Mouse (Mus musculus): ENCODE results near the gene Hus1. TPM values are rescaled to one million over a fixed set of nuclear protein-coding genes. Genes with fewer than 3 reads are reported as not detected.

Hus1 gene
- polyA plus RNA-seq, 1 experiment from 2014 or later = 15.3 TPM

DNA sequence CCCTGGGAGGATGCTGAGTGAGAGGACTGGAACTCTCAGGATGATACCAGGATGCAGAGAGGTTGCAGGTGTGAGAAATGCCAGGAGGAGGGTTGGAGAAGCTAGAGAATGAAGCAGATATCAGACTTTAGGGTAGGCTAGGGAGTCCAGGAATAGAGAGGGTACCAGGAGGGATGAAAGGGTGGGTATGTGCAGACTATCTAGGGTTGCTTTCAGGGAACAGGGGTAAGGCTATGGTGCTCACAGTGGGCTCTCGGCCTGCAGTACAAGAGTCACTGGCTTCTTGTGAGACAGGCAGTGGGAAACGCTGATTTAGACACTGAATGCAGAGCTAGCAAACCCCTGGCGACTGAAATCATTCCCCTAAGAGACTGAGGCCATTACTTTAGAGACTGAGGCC is 37.8 kb downstream of the Hus1 start, which contains the start of gene Pkd1l1:
Pkd1l1 (minus strand) TSS at position 101 of the 400 bp plus-strand sequence.
- H3K27me3 ChIP-seq = peaks cover 5% of the 10 kb centered on the region; the same call in 1 of the 2 replicates
- H3K4me3 ChIP-seq = no peak within 1 kb of the TSS
- H3K4me2 ChIP-seq = no peak within 1 kb of the TSS
- H3K4me1 ChIP-seq = no peaks in the 10 kb centered on the region
- no peak within 1 kb of the TSS for H3K9ac ChIP-seq
- H3K36me3 ChIP-seq = no peaks in the 10 kb centered on the region
- ATAC-seq (ENCODE audit: insufficient number of reproducible peaks, insufficient read depth, low FRiP score, low TSS enrichment, low read depth) = no peak
- H3K27ac ChIP-seq = no peak within 1 kb of the TSS
- no peaks in the 10 kb centered on the region for H3K9me3 ChIP-seq
- 61% methylated on average over 3 of the region's 3 CpGs for WGBS

DNA sequence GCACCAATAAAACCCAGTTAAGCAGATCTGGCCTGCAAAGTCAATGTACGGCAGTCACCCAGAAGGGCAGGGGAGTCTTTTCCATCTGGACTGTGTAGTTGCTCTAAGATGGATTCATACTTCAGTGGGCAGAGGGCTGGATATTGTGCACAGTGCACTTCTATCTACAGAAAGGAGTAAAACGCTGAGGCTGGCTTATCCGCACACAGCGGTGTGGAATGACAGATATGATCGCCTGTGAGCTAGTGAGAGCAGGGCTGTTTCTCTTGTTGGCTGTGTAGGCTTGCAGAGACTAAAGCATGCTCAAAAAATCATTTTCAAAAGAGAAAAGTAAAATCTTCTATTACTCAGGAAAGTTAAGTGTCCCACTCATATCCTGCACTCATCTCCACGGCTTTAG is 38.9 kb downstream of the Hus1 start:
- H3K9ac ChIP-seq = no peak overlapping the region
- 84% methylated on average over 6 of the region's 6 CpGs for WGBS
- H3K4me2 ChIP-seq = no peak overlapping the region

DNA sequence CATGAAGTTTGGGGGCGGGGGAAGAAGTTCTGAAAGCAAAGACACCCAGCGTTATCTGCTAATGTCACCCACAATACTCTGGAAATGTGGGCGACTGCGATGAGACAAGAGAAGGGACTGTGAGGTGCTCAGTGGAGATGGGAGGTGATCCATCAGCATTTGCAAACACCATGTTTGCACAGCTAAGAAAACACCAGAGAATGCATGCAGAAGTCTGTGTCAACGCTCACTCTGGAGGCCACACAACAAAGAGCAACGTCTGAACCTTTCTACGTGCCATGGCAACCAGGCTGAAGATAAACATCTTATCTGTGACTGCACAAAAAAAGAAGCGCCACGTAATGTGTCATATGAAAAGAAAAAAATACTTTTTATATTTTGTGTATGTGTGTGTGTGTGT is 40.5 kb downstream of the Hus1 start:
- Histone ChIP-seq H3K9me3 (no peaks in the 10 kb centered on the region), H3K36me3 (no peaks in the 10 kb centered on the region), H3K4me2 (no peak overlapping the region), H3K9ac (no peak overlapping the region), H3K4me3 (no peak overlapping the region), H3K27ac (no peak overlapping the region), H3K4me1 (no peaks in the 10 kb centered on the region), H3K27me3 (peaks cover 5% of the 10 kb centered on the region; the same call in 1 of the 2 replicates)
- WGBS = 80% methylated on average over 9 of the region's 9 CpGs
- no peak for ATAC-seq (ENCODE audit: insufficient number of reproducible peaks, insufficient read depth, low FRiP score, low TSS enrichment, low read depth)

More for the DNA sequence above, 38.9 kb downstream of the Hus1 start:
- peaks cover 5% of the 10 kb centered on the region; the same call in 1 of the 2 replicates for H3K27me3 ChIP-seq
- H3K9me3 ChIP-seq = no peaks in the 10 kb centered on the region
- H3K4me1 ChIP-seq = no peaks in the 10 kb centered on the region
- H3K27ac ChIP-seq = no peak overlapping the region
- no peak overlapping the region for H3K4me3 ChIP-seq
- no peak for ATAC-seq (ENCODE audit: insufficient number of reproducible peaks, insufficient read depth, low FRiP score, low TSS enrichment, low read depth)
- H3K36me3 ChIP-seq = no peaks in the 10 kb centered on the region

DNA sequence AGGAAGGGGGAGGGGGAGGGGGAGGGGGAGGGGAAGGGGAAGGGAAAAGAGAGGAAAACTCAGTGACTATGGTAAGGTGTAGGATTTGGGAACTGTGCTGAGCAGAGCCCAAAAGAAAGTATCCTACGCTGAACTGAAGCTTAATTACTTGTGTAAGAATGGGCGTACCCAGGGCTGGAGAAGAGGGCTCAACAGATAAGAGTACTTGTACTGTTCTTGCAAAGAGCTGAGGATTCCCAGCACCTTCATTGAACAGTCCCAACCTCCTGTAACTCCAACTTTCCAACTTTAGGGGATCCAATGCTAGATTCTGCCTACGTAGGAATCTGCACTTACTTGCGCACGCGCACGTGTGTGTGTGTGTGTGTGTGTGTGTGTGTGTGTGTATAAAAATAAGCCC is 42.9 kb downstream of the Hus1 start:
- Histone ChIP-seq H3K36me3 (no peaks in the 10 kb centered on the region), H3K4me3 (no peak overlapping the region), H3K9me3 (no peaks in the 10 kb centered on the region), H3K4me2 (no peak overlapping the region), H3K27me3 (no peaks in the 10 kb centered on the region), H3K27ac (no peak overlapping the region), H3K4me1 (no peaks in the 10 kb centered on the region), H3K9ac (no peak overlapping the region)
- WGBS = 96% methylated on average over 7 of the region's 7 CpGs
- ATAC-seq (ENCODE audit: insufficient number of reproducible peaks, insufficient read depth, low FRiP score, low TSS enrichment, low read depth) = no peak

DNA sequence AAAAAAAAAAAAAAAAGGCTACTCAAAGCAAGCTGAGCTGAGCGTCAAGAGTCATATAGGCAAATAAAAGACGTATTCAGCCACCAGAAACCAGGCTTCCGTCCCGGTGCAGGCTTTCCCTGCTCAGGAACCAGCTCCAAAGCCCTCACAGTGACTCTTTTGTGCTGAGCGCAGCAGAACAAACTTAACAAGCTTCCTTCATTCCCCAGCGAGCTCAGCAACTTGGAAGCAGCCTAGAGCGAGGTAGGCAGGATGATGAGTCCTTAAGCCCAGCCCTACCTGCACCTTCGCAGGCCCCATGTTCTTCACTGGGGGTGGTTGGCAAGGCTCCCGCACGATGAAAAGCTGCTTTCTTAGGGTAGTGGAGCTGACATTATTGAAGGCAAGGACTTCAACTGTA is 52.4 kb downstream of the Hus1 start:
- no peak for ATAC-seq (ENCODE audit: insufficient number of reproducible peaks, insufficient read depth, low FRiP score, low TSS enrichment, low read depth)
- 23% methylated on average over 10 of the region's 10 CpGs for WGBS
- Histone ChIP-seq H3K4me2 (peak overlapping the region; percentile 5; the same call in 1 of the 2 replicates), H3K27me3 (no peaks in the 10 kb centered on the region), H3K9ac (no peak overlapping the region), H3K9me3 (no peaks in the 10 kb centered on the region), H3K4me3 (no peak overlapping the region), H3K4me1 (peaks cover 7% of the 10 kb centered on the region), H3K36me3 (no peaks in the 10 kb centered on the region), H3K27ac (peak overlapping the region; percentile 69)

DNA sequence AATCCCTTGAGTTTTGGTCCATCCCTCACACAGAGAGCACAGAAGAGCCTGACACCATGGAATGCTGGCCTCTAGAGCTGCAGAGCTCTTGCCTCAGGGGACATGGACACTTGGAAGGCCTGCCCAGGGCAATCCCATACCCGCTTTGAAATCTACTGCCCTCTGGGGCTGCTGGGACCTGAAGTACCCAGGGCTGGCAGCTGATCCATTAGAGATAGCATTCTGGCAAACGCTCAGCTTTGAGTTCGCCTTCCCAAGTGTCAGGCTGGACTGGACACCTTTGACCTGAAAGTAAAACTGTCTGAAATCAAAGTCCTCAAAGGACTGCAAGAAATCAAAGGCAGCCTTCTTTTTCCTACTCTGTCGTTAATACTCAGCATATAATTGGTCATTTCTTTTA is 52.9 kb downstream of the Hus1 start:
- Histone ChIP-seq H3K4me2 (no peak overlapping the region), H3K36me3 (no peaks in the 10 kb centered on the region), H3K9ac (no peak overlapping the region), H3K9me3 (no peaks in the 10 kb centered on the region), H3K27ac (peak overlapping the region; percentile 64), H3K27me3 (no peaks in the 10 kb centered on the region), H3K4me3 (no peak overlapping the region), H3K4me1 (peaks cover 7% of the 10 kb centered on the region)
- no peak for ATAC-seq (ENCODE audit: insufficient number of reproducible peaks, insufficient read depth, low FRiP score, low TSS enrichment, low read depth)
- WGBS = 15% methylated on average over 4 of the region's 4 CpGs

DNA sequence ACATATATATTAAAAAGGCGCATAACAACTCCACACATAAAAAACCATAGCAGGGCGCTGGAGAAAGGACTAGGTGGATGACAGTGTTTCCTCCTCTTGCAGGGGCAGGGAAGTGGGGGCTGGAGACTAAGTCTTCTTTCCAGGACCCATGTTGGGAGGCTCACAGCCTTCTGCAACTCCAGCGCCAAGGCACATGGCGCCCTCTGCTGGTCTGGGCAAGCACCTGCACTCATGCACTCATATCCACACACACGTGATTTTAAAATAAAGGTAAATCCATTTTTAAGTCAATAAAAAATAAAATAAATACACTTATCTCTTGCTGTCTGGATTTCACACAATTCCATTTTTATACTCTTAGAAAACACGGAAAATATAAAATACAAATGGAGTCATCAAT is 54.0 kb downstream of the Hus1 start:
- Histone ChIP-seq H3K9me3 (no peaks in the 10 kb centered on the region), H3K9ac (no peak overlapping the region), H3K4me1 (peaks cover 7% of the 10 kb centered on the region), H3K27ac (no peak overlapping the region), H3K27me3 (no peaks in the 10 kb centered on the region), H3K36me3 (no peaks in the 10 kb centered on the region), H3K4me2 (no peak overlapping the region), H3K4me3 (no peak overlapping the region)
- ATAC-seq (ENCODE audit: insufficient number of reproducible peaks, insufficient read depth, low FRiP score, low TSS enrichment, low read depth) = no peak
- 67% methylated on average over 6 of the region's 6 CpGs for WGBS

DNA sequence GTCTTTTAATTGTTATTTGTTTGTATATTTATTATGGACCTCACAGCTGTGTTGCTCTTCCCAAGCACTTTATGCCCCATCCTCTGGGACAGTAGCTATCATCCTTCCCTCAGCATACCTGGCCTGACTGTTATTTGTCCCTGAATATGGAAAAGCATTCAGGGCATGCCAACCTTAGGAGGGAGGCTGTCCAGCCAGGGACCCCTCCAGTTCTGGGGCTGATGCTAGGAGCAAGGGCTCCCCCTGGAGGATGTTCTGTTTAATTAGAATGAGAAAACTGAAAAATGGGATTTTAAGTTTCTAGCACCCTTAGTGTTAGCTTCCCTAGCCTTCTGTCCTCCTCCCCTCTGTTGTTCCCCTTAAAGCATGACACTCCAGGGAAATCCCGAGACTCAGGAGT is 55.3 kb downstream of the Hus1 start:
- no peak for ATAC-seq (ENCODE audit: insufficient number of reproducible peaks, insufficient read depth, low FRiP score, low TSS enrichment, low read depth)
- no peaks in the 10 kb centered on the region for H3K27me3 ChIP-seq
- H3K27ac ChIP-seq = no peak overlapping the region
- no peak overlapping the region for H3K9ac ChIP-seq
- no peaks in the 10 kb centered on the region for H3K36me3 ChIP-seq
- H3K4me1 ChIP-seq = peaks cover 7% of the 10 kb centered on the region
- H3K9me3 ChIP-seq = no peaks in the 10 kb centered on the region
- no peak overlapping the region for H3K4me3 ChIP-seq
- 12% methylated on average over 1 of the region's 1 CpGs for WGBS
- H3K4me2 ChIP-seq = no peak overlapping the region

DNA sequence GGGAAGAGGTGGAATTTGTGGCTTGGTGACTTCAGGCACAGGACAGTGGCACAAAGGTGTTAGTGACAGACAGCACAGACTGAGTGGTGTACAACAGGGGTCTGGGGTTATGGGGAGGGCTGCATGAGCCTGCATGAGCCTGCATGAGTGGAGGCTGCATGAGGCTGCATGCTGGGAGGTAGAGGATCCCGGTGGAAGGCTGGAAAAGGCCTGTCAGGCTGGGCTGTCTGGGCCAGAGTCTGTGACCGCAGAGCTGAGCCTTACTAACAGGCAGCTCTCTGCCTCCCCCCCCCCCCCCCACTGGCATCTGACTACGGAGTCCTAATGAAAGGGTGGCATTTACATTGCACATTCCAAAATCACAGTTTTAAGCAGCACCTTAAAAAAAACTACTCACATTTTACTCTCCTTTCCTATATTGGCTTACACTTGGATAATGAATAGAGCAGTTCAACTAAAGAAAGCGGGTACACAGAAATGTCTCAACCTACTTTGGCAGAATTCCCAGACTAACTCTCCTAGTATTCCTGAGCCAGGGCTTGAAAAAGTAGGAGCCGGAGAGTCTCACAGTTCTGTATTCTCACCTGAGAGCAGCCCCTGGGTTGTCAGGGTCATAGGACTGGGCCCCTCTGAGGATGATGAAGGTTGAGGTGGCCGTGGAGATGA is 61.1 kb downstream of the Hus1 start:
- Histone ChIP-seq H3K4me3 (no peak overlapping the region), H3K4me1 (peaks cover 10% of the 10 kb centered on the region; the same call in 1 of the 2 replicates), H3K9me3 (no peaks in the 10 kb centered on the region), H3K36me3 (no peaks in the 10 kb centered on the region), H3K27ac (peak overlapping the region; percentile 84), H3K4me2 (no peak overlapping the region), H3K9ac (no peak overlapping the region), H3K27me3 (no peaks in the 10 kb centered on the region)
- 60% methylated on average over 6 of the region's 6 CpGs for WGBS
- peak; percentile 53; the same call in 1 of the 2 replicates for ATAC-seq (ENCODE audit: insufficient number of reproducible peaks, insufficient read depth, low FRiP score, low TSS enrichment, low read depth)

DNA sequence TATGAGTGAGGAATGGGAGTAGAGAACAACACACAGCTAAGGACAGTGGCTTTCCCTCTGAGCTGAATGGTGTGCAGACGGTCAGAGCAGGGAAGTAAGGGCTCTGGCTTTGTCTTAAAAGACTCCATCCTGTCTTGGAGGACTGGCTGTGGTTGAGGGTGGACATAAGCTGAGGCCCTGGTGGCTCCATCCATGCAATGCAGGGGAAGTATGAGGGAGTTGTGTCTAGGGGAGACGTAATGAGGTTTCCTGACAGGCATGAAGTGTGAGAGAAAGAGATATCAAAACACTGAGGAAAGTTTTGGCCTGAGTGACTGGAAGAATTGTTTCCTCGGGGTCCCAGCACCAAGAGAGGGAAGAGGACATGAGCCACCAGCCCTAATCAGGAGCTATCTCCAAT is 62.1 kb downstream of the Hus1 start:
- no peak overlapping the region for H3K4me2 ChIP-seq
- H3K9me3 ChIP-seq = no peaks in the 10 kb centered on the region
- ATAC-seq (ENCODE audit: insufficient number of reproducible peaks, insufficient read depth, low FRiP score, low TSS enrichment, low read depth) = no peak
- no peaks in the 10 kb centered on the region for H3K36me3 ChIP-seq
- WGBS = 72% methylated on average over 3 of the region's 3 CpGs
- H3K4me1 ChIP-seq = peaks cover 10% of the 10 kb centered on the region; the same call in 1 of the 2 replicates
- no peak overlapping the region for H3K9ac ChIP-seq
- peak overlapping the region; percentile 58 for H3K27ac ChIP-seq
- H3K4me3 ChIP-seq = no peak overlapping the region
- no peaks in the 10 kb centered on the region for H3K27me3 ChIP-seq

DNA sequence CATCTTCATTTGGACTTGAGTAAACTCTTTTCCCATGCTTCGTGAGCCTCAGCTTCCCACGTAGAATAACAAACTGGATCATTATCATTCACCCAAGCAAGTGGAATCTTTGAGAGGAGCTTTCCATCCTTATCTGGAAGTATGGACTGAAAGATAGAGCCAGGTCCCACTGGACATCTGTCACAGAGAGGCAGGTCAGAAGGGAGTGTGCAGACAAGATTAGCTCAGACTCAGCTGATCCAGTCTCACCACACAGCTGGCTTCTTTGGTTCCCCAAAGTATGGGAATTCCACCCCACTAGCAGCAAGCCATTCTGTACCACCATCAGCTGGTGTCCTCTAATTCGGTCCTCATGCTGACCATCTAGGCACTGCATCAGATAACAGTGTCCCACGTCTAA is 66.9 kb downstream of the Hus1 start:
- H3K9ac ChIP-seq = no peak overlapping the region
- WGBS = 80% methylated on average over 4 of the region's 4 CpGs

More for the DNA sequence above, 66.9 kb downstream of the Hus1 start:
- H3K27me3 ChIP-seq = no peaks in the 10 kb centered on the region
- H3K27ac ChIP-seq = no peak overlapping the region
- H3K36me3 ChIP-seq = no peaks in the 10 kb centered on the region
- ATAC-seq (ENCODE audit: insufficient number of reproducible peaks, insufficient read depth, low FRiP score, low TSS enrichment, low read depth) = no peak
- no peaks in the 10 kb centered on the region for H3K9me3 ChIP-seq
- no peak overlapping the region for H3K4me2 ChIP-seq
- peaks cover 4% of the 10 kb centered on the region; the same call in 1 of the 2 replicates for H3K4me1 ChIP-seq
- H3K4me3 ChIP-seq = no peak overlapping the region
